Mouse (Mus musculus) cerebellum, postnatal 10 days (tissue): ENCODE data around the gene Txlnb.
"Not testable (repeated sequence)": the region's sequence is repeated elsewhere in the genome, so short reads cannot be mapped to it uniquely, and the experiment has no call there.

Experiments
- DNase-seq, 2 experiments: peaks; one replicate each; pipeline ENCODE4 v3.0.0; 2021; ENCODE audit warnings: mixed read lengths in 2 of 2

Txlnb gene

DNA sequence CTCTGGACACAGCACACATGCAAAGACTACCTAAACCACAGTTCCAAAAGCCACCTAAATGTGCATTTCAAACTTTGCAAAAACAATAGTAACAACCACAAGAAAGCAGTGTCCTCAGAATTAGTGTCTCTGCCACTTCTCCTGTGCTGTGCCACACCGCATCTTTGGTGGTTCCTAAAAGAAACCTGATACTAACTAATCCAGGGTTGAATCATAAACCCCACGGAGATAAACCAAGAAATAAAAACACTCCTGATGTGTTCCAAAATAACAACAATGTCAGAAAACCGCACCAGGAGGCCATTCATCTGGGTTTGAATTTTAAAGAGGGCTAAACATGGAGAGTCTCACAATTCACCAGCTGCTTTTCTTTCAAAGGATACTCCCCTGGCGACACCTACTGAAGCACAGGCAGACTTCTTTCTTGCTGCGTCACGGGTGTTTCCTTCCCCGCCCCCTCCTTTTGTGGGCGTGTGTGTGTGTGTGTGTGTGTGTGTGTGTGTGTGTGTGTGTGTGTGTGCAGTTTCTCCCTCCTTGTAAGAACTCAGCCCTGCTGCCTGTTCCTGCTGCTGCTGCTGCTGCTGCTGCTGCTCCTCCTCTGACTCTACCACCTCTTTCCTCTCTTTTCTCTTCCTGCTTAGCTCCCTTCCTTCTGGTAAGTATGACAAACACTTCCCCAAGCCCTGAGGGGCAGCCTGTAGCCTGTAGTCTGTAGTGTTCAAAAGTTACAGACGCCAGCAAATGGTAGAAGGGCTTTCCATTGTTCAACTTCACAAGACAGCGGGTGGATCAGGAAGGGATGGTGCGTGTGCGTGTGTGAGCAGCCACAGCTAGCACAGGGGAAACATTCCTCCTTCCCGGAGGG is at the start of gene Txlnb:
Gene Txlnb, plus strand, starts transcription at position 460 of the 865 bp plus-strand sequence.
- DNase-seq: peak; percentile 12 to 18

DNA sequence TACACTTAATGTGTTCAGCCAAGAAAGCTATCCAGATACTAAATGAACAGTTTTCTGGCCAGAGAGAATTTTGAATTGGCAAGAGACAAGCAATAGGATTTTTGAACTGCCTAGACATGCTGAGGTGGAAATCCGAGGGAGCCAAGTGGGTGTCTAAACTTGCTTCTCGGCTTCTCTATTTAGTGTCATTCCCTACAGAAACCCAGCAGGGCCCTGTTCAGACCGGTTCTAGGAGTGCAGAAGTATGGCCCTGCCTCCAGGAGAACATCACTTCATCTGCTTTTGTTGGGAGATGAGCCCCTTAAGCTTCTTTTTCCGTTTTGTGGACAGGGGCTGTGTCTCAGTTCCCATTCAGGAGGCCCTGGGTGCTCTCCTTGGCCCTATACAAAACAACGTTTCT is 43.5 kb upstream of the Txlnb start:
- DNase-seq: no peak

DNA sequence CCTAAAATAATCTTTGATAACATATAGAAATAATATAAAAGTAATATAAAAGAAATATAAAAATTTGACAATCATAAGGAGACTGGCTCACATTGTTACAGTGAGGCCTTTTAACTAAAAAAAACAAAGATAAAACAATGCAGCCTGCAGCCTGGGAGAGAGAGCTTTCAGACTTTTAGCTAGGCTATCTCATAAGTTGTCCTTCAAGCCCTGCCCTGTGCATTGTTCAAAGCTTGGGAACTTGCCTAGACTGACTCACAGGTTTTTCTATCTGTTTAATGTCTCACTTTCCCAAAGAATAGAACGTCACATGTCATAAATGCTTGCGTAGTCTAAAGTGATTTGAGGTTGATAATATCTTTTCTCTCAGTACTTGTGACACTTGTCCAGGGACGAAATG is 36.3 kb upstream of the Txlnb start:
- DNase-seq: no peak

DNA sequence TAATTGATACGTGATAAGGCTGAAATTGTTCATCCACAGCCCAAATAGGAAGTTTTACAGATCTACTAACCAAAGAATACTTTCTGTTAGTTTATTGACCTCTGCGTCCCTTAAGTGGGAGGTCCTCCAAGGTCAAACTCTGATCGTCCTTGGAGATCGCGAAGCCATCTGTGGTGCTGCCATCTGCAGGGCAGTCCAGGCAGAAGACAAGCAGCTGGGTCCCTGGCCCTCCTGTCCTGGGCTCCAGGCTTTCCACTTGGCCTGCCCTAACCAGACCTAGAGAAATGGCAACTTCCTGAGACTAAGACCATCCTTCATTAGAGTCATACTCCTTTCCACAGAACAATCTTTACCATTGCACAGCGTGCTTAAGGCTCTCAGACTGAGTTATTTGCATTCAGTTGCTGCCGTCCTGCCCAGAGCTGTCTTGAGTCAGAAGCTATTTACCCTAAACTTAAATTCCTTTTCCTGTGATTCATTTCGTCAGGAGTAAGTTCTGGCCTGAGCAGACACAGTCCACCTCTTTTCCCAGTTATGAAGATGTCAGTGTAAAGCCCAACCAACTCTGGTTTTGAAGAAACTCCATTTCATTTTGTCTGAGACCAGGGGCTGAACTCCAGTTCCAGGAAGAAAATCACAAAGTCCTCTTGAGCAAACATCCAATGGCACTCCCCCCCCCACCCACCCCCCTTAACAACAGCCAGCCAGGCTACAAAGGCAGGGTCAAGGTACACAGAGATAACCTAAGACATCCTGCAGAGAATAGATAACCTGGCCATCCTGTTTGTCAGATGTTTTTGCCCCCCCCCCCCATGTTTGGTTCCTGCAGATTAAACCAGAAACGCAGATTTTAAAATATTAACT is 35.0 kb upstream of the Txlnb start:
- peak; percentile 4 to 10 for DNase-seq

DNA sequence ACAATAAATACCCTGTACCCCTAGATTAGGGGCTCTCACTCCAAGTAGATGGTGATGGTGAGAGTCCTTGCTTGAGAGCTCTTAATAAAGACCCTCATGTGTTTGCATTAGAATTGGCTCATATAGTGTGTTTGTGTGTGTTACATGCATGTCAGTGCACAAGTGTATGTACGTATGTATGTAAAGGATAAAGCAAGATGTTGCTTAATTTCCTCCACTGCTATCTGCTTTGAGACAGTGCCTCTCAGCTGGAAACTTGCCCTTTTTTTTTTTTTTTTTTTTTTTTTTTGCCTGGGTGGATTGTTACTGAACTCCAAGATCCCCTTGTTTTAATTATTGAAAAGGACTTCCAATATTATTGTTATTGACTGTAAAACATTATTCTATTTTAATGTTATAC is 34.4 kb upstream of the Txlnb start:
- DNase-seq: no peak

DNA sequence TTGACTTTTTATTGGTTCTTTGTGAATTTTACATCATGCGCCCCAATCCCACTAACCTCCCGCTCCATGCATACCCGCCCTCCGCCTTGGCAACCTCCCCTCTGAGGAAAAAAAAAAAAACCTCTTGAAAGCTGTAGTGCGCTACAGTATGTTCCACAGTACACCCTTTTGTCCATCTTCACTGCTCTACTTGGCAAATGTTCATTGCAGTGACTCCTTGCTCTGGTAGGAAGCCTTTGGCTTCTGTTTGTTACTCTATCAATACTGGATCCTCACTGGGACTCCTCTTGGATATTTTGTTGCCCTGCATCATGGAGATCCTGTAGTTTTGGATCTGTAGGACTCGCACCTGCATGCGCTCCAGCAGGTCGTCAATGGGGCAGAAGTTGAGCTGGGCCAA is 33.1 kb upstream of the Txlnb start:
- no peak for DNase-seq

DNA sequence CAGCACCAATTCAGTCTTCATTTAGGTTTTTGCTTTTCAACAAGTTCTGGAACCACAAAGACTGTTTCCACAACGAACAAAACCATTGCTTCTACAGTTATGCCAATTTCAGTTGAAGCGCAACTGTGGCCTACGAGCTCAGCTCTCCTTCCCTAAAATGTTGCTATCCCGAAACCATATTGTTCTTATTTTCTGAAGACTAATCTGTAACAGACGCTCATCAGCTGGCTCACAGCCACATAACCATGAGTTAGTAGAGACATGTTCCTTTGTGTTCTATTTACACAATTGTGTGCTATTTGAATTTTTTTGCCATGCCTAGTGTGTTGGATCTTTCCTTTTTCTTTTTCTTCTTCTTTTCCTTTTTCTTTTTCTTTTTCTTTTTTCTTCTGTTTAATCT is 26.2 kb upstream of the Txlnb start:
- no peak for DNase-seq

- no peak for DNase-seq
Measured at GRCm38 (mm10) chr10:17772364-17772763, 23.7 kb upstream of the Txlnb start.

GRCm38 (mm10) chr10:17774366-17774765 is 21.7 kb upstream of the Txlnb start:
- no peak for DNase-seq

DNA sequence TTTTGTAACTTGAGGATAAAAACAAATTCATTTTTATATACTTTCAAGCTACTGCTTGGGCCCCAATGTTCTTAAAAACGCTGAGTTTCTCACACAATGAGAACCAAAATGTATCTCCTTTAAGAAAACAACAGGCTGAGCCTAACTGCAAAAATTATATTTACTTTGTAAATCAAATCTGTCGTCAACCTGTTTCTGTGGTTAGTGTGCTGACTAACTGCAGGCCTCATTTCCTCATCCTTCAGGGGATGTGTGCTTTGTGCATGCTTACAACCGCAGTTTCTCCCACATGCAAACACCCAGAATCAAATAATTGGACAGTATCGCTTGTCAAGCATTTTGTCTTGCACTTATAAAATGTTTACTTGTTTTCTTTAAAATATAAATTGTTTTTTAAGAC is 20.9 kb upstream of the Txlnb start:
- DNase-seq: no peak

DNA sequence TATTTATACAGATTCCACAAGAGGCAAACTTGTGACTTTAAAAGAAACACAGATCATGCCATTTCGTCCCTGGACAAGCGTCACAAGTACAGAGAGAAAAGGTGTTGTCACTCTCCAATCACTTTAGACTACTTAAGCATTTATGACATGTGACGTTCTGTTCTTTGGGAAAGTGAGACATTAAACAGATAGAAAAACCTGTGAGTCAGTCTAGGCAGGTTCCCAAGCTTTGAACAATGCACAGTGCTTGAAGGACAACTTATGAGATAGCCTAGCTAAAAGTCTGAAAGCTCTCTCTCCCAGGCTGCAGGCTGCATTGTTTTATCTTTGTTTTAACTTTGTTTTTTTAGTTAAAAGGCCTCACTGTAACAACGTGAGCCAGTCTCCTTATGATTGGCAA is 19.3 kb upstream of the Txlnb start:
- DNase-seq: not testable (repeated sequence)

DNA sequence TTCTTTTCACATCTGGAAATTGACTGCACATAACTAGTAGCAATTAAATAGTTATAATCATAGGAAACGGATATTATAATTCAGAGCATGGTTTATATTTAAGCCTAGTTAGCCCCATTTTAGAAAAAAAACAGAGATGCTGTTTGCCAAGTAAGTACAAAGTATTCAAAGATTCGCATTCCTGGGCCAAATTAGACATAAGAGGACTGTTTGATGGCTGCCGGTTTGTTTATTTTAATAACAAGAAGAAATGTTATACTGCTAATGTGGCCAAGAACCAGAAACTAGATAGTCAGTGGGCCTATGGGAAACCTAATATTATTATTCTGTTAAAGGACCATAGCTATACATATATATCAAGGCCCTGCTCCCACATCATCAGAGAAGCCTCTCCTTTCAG is 9.3 kb upstream of the Txlnb start:
- no peak for DNase-seq

DNA sequence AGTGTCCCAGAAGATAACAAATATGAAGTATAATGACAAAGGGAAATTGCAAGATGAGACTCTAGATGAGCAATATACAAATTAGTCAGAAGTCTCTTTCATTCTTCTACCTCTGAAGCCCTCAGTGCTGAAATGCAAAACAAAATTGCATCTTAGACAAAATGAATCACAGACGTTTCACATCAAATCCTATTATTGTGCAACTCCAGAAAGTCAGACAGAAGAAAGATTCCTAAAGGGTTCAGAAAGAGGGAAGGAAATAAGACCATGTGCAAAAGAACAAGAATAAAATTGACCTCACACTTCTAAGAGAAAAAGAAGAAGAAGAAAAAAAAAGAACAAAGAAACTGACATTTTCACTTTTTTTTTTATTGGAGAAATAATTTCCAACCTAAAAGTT is 8.1 kb upstream of the Txlnb start:
- DNase-seq: no peak

DNA sequence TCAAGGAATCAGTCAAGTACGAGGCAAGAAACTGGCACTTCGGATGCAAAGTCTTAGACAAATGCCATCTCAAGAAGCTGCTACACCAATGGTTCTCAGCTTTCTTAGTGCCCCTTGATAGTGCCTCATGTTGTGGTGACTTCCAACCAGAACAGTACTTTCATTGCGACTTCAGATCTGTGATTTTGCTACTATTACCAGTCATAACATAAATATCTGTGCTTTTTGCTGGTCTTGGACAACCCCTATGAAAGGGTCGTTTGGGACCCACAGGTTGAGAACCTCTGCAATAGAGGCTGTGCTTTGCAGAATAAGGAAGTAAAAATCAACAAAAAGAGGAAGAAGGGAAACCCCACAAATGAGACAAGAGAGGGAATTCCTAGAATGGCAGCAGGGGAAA is 7.7 kb upstream of the Txlnb start:
- DNase-seq: no peak

- peak; percentile 17 to 26 for DNase-seq
Measured at GRCm38 (mm10) chr10:17793926-17794325, 2.1 kb upstream of the Txlnb start.

DNA sequence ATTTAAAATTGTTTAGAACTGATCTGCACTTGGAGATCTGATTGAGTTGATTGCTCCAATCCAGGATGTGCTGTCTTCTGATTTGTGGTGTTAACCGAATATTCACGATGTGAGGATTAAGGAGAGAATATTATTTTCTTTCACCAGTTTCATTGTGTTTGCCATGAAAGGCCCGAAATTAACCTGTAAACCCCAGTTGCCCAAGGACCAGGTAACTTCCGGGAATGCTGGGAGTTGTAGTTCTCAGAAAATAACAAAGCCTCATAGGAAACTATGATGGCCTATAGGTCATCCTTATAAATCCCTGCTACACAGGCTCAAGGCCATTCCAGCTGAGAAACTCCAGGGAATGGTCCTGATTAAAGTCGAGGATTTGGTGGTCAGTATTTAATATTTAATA is 1.6 kb upstream of the Txlnb start:
- no peak for DNase-seq

GRCm38 (mm10) chr10:17795227-17795626 is 799 bp upstream of the Txlnb start:
- no peak for DNase-seq

- DNase-seq: no peak
Measured at GRCm38 (mm10) chr10:17796846-17797631, 1.0 kb downstream of the Txlnb start.

DNA sequence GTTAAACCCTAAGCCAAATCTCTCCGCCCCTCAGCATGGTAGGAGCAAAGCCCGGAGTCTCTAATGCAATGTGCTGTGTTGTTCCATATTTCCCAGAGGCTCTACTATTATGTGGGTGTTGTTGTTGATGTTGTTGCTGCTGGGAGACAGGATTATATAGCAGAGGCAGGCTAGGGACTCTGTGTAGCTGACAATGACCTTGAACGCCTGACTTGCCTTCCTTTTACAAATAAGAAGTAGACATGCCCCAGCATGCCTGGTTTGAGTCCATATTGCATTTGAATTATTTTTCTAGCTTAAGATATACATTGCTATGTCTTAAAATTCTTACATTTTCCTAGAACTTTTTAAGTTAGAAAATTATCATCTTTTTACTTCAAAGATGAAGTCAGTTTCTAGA is 1.7 kb downstream of the Txlnb start:
- no peak for DNase-seq

DNA sequence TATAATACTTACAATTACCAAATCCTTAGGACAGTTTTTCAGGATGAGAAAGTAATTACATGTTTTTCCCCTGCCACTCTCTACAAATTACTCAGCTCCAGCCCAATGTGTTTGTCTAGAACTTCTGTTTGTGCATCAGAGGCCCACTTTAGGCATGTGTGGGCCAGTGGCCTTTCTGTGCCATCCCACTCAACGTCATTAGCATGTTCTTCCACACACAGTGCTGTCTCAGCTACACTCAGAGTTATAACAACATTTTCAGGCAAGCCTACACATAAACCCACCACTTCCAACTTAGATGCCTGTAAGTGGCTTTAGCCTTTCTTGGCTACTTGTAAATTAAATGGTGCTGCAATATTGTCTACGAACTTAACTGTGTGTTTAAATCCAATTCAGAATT is 5.8 kb downstream of the Txlnb start:
- DNase-seq: no peak

DNA sequence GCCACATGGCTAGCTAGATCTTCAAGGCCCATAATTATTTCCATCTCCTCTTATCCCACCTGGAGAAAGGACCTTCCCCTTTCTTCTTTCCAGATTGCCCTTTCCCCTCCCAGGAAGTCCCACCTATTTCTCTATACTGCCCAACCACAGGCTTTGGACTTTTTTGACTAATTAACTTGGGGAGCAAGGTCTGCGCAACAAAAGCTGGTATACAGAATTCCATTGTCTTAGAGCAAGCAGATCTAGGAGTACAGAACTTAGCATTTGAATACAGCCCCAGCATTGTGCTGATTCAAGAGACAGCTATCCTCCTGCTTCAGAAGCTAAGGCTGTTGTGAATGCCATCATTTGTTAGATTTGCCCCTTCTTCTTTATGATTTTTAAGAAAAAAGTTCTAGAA is 12.5 kb downstream of the Txlnb start:
- DNase-seq: no peak

GRCm38 (mm10) chr10:17815052-17815451 is 19.0 kb downstream of the Txlnb start:
- no peak for DNase-seq

DNA sequence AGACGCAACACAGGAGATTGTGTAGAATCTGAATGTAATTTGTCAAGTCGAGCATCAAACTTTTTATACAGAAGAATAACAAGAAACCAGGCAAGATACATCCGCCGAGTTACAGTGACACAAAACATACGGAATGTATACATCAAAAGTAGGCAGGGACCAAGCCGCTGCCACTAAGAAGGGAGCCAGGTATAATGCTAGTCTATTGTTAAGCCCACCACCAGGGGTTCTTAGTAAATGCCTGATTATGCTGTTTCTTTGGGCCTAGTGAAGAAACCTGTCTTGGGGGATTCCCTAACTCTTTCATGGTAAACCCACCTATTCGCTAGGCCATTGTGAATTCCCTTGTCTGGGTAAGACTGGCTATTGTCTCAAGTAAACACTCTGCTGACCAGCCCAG is 24.4 kb downstream of the Txlnb start:
- not testable (repeated sequence) for DNase-seq
